Mouse (Mus musculus) kidney, adult 2 months (tissue): ENCODE measurements around the gene Gm36864.
"Not testable (repeated sequence)": the region's sequence is repeated elsewhere in the genome, so short reads cannot be mapped to it uniquely, and the experiment has no call there.

Experiments used
- CTCF ChIP-seq: fragments of 200-500 bp; conservative IDR thresholded peaks from 2 replicates; pipeline ENCODE4 v1.5.1; 2011; ENCODE audit warnings: low read depth, mild to moderate bottlenecking, control low read depth, low read length, moderate library complexity, mixed read lengths; ENCODE audit not compliant: insufficient read depth, insufficient read length
- POLR2A ChIP-seq: fragments of 200-500 bp; IDR thresholded peaks from one replicate; pipeline ENCODE4 v1.6.1; 2011; ENCODE audit warnings: low read depth, low read length, control low read depth

- not testable (repeated sequence) for TF ChIP-seq CTCF, POLR2A
These were observed 49.5 kb upstream of the Gm36864 start for GRCm38 (mm10) chr7:44186516-44186915.
